Mouse (Mus musculus) ovary, postnatal 36 days (tissue): ENCODE results near the gene Mthfs.

Source experiments
- DNase-seq: peaks from one replicate; pipeline ENCODE4 v3.0.0; 2022; ENCODE audit warnings: low spot score, mixed read lengths

The Mthfs gene

DNA sequence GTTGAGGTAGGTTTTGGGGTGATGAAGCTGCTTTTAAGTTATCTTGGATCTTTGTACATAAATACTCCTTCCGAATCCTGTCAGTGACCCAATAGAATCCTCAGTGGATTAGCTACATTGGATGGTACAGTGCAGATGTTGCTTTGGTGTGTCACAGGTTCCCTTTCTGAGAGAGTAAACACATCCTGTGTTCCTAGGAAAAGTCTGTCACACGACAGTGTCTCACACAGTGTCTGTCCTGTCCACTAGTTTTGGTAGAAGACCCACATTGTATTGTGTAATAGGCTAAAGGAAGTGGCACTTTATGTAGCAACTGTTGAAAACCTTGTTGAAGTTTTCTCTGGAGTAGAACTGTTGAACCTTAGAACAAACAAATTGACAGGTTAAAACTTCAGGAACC lies 42.9 kb downstream of the Mthfs start:
- DNase-seq = no peak

- DNase-seq = no peak
Observed at GRCm38 (mm10) chr9:89256556-89257335, 46.3 kb downstream of the Mthfs start.

DNA sequence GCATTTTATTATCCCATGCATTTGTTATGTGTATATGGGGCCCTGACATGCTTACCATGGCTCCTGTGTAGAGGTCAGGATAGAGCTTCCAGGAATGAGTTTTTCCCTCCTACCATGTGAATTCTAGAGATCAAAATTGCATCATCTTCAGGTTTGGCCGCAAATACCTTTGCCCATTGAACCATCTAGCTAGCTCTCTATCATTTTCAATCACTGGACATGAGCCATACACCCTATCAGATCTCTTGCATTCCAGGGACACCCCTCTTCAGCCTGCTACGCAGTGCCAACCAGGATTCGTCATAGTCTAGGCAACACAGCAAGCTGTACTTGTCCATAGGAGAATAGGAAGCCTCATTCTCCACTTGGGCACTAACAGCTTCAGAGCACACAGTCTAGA lies 53.5 kb downstream of the Mthfs start:
- DNase-seq = no peak

DNA sequence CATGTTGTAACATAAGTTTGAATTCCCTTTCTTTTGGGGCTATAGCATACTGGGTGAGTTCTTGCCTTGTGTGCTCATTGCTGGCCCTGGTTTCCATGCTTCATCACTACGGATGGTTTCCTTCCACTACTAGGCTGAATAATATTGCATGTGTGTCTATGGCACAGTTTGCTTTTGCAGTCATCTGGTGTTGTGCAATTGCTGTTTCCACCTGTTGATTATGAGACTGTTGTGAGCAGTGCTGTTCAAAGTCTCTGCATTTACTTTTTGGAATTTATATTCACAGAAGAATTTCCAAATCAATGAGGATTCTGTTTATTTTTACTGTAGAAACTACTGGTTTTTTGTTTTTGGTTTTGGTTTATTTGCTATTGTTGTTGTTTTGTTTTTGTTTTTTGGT lies 54.1 kb downstream of the Mthfs start:
- DNase-seq = no peak

- no peak for DNase-seq
Observed at GRCm38 (mm10) chr9:89267093-89267492, 56.6 kb downstream of the Mthfs start.

- no peak for DNase-seq
Observed at GRCm38 (mm10) chr9:89267572-89267971, 57.1 kb downstream of the Mthfs start.

- DNase-seq = no peak
Observed at GRCm38 (mm10) chr9:89270376-89270775, 59.9 kb downstream of the Mthfs start.

- no peak for DNase-seq
Observed at GRCm38 (mm10) chr9:89273766-89274165, 63.3 kb downstream of the Mthfs start.

- no peak for DNase-seq
Observed at GRCm38 (mm10) chr9:89278207-89278606, 67.7 kb downstream of the Mthfs start.

- no peak for DNase-seq
Observed at GRCm38 (mm10) chr9:89282374-89283068, 72.0 kb downstream of the Mthfs start.

GRCm38 (mm10) chr9:89288037-89288436 lies 77.6 kb downstream of the Mthfs start:
- no peak for DNase-seq

DNA sequence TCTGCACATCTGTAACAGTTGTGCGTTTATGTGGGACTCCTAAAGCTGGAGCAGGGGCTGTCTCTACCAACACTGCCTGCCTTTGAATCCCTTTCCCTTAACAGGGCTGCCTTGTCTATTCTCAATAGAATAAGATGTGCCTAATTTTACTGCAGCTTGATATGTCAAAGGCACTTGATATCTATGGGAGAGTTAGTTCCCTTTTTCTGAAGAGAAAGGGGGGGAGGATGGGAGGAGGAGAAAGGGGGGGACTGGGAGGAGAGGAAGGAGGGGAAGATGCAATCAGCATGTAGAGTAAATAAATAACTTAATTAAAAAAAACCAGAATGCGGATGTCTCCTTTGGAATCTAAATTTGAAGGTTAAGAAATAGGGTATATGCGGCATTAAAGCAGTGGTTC lies 82.9 kb downstream of the Mthfs start:
- no peak for DNase-seq

- DNase-seq = no peak
Observed at GRCm38 (mm10) chr9:89294121-89294520, 83.6 kb downstream of the Mthfs start.

DNA sequence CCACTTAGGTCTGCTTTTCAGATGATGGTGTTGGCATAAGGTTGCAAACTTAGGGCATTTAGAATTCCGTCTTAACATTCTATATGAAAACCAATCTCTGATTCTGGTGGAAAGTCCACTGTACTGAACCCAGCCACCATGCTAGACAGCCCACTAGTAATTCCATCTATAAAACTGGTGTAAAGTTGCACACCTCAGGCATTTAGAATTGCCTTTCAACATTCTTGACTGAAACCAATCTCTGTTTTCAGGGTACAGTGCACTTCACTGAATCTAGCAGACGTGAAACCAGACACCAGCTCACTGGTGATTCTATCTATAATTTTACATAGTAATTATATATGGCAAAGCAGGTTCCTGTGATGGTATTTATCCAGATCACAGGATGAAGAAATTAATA lies 95.2 kb downstream of the Mthfs start:
- DNase-seq = no peak

DNA sequence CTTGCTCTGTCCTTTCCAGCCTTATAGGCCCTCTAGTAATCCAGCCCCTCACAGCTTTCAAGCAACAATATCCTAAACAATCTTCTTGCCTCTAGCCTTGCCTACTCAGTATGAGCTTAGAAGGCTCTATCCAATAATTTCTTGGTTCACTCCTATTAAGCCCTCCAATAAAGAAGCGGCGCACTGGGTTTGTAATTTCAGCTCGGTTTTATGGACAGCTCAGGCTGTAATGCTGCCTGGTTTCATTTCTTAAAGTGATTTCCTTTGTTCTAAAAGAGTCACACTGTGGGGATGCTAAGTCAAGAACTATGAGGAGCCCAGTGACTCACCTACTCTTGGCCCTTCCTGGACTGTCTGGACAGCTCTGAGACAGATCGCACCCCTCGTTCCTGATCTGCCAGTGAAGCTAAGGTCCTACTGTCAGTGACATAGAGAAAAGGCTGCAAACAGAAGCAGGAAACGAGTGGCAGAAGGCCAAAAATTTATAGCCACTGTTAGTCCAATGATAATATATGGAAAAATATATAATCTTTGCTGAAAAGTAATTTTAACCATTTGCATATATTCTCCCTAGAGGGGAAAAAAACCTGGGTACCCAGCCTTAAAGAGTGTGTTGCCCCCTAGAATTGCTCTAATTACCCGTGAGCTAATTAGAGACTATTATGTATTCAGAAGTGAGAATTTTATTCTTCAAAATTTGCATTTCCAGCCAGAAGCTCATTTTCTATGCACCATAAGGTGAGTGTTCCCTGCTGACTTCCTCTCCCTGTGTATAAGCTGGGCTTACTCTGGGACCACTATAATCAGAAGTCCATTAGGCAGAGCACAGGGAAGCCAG lies 98.1 kb downstream of the Mthfs start:
- no peak for DNase-seq

- no peak for DNase-seq
Observed at GRCm38 (mm10) chr9:89309195-89309535, 98.7 kb downstream of the Mthfs start.

GRCm38 (mm10) chr9:89311649-89312048 lies 101.2 kb downstream of the Mthfs start:
- DNase-seq = no peak

DNA sequence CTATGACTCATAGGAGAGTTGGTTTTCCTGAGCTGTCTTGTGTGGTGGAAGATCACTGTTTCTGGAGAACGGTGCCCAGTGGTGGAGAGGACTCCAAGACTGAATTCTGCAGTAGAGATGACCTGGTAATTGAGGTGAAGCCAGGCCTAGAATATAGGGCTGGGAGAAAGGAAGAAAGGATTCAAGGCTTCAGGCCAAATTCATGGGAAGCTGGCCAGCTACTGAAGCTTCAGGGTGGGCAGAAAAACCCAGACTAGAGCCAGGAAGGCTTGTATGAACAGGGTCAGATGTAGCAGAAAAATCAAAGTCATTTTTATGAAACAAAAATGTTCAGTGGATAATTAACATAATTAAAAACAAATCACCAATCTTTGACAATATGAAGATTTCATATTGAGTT lies 163.3 kb downstream of the Mthfs start:
- DNase-seq = no peak

DNA sequence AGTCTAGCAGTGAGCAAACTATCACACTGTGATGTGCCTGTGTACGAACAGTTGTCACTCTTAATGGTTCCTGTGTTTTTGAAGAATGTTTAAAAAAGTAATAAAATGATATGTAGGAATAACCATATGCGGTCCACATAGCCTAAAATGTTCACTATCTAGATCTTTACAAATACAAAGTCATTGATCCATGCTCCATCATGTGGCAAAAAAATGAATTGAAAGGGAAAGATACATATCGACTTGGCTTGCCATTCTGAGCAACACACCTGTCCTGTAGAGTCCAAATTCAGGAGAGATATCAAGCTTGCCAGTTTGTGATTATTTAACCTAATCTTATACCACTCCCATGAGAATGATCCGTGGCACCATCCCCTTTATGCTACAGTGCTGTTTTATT lies 164.2 kb downstream of the Mthfs start:
- no peak for DNase-seq

GRCm38 (mm10) chr9:89403031-89403430 lies 192.6 kb downstream of the Mthfs start:
- DNase-seq = no peak
